Mouse (Mus musculus): ENCODE measurements around the gene Btg1. TPM values are rescaled to one million over a fixed set of nuclear protein-coding genes. Genes with fewer than 3 reads are reported as not detected.

Btg1 gene
- polyA plus RNA-seq, 1 experiment from 2014 or later = 36.6 TPM

GRCm38 (mm10) chr10:96624406-96624805 lies 7.6 kb downstream of the Btg1 start:
- no peaks in the 10 kb centered on the region for H3K27me3 ChIP-seq (ENCODE audit: control insufficient read depth, insufficient read depth, low read length)
- H3K27ac ChIP-seq (ENCODE audit: low read depth, low read length) = no peak overlapping the region
- peaks cover 21% of the 10 kb centered on the region for H3K4me1 ChIP-seq (ENCODE audit: control insufficient read depth, insufficient read depth, low read length)
- peaks cover 3% of the 10 kb centered on the region; the same call in 1 of the 2 replicates for H3K36me3 ChIP-seq (ENCODE audit: control insufficient read depth, insufficient read depth, low read length)
- WGBS (ENCODE audit: insufficient replicate concordance) = 88% methylated on average over 2 of the region's 2 CpGs
- H3K9ac ChIP-seq (ENCODE audit: low read depth, low read length) = no peak overlapping the region
- ATAC-seq (replicated peaks; ENCODE audit: insufficient number of reproducible peaks, low FRiP score, low TSS enrichment) = no peak
- no peak overlapping the region for H3K4me2 ChIP-seq
- H3K4me3 ChIP-seq (ENCODE audit: low read depth, low read length) = no peak overlapping the region
- no peaks in the 10 kb centered on the region for H3K9me3 ChIP-seq (replicated peaks; ENCODE audit: control insufficient read depth, low read length)

DNA sequence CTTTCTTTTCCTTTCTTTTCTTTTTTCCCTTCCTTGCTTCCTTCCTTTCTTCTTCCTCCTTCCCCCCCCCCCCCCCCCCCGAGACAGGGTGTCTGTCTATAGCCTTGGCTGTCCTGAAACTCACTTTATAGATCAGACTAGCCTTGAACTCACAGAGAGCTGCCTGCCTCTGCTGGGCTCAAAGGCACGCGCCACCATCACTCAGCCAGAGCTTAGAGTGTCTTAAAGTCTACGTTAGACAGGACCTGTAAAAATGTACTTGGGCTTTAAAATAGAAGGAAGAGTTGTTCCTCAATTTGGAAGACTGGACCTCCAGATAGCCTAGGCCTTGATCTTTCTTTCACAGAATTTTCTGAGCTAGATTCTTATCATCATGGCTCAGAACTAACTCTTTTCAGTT lies 8.3 kb downstream of the Btg1 start:
- H3K4me1 ChIP-seq (ENCODE audit: control insufficient read depth, insufficient read depth, low read length) = peaks cover 17% of the 10 kb centered on the region

DNA sequence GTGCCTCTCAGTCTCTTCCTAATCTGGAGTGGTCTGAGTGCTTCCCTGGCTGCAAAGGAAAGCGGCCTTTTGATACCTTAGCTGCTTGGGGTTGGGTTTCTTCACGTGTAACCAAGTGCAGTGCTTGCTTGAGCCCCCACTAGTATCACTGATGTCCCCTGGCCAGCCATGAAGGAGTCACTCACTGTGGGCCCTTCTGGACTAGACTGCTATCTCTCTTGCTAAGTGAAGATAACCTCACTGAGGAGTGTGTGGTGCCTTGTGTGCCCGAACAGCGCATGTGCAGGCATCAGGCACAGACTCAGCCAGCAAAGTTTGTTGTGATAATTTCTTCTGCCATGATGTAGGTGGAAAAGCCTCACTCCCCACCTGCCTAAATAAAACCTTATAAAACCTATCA lies 8.9 kb downstream of the Btg1 start:
- Histone ChIP-seq H3K4me1 (ENCODE audit: control insufficient read depth, insufficient read depth, low read length) (peaks cover 17% of the 10 kb centered on the region), H3K27ac (ENCODE audit: low read depth, low read length) (peak overlapping the region; percentile 35; the same call in 1 of the 2 replicates), H3K27me3 (ENCODE audit: control insufficient read depth, insufficient read depth, low read length) (no peaks in the 10 kb centered on the region), H3K36me3 (ENCODE audit: control insufficient read depth, insufficient read depth, low read length) (peaks cover 3% of the 10 kb centered on the region; the same call in 1 of the 2 replicates), H3K4me3 (ENCODE audit: low read depth, low read length) (no peak overlapping the region), H3K9me3 (replicated peaks; ENCODE audit: control insufficient read depth, low read length) (no peaks in the 10 kb centered on the region), H3K9ac (ENCODE audit: low read depth, low read length) (no peak overlapping the region), H3K4me2 (peak overlapping the region; percentile 29)
- peak; percentile 72 for ATAC-seq (replicated peaks; ENCODE audit: insufficient number of reproducible peaks, low FRiP score, low TSS enrichment)
- WGBS (ENCODE audit: insufficient replicate concordance) = 29% methylated on average over 4 of the region's 4 CpGs

More for the DNA sequence above, 8.3 kb downstream of the Btg1 start:
- Histone ChIP-seq H3K36me3 (ENCODE audit: control insufficient read depth, insufficient read depth, low read length) (peaks cover 3% of the 10 kb centered on the region; the same call in 1 of the 2 replicates), H3K4me3 (ENCODE audit: low read depth, low read length) (no peak overlapping the region), H3K27me3 (ENCODE audit: control insufficient read depth, insufficient read depth, low read length) (no peaks in the 10 kb centered on the region), H3K4me2 (no peak overlapping the region; the same call in 1 of the 2 replicates), H3K9me3 (replicated peaks; ENCODE audit: control insufficient read depth, low read length) (no peaks in the 10 kb centered on the region), H3K27ac (ENCODE audit: low read depth, low read length) (no peak overlapping the region), H3K9ac (ENCODE audit: low read depth, low read length) (no peak overlapping the region)
- WGBS (ENCODE audit: insufficient replicate concordance) = 91% methylated on average over 4 of the region's 4 CpGs
- ATAC-seq (replicated peaks; ENCODE audit: insufficient number of reproducible peaks, low FRiP score, low TSS enrichment) = no peak

DNA sequence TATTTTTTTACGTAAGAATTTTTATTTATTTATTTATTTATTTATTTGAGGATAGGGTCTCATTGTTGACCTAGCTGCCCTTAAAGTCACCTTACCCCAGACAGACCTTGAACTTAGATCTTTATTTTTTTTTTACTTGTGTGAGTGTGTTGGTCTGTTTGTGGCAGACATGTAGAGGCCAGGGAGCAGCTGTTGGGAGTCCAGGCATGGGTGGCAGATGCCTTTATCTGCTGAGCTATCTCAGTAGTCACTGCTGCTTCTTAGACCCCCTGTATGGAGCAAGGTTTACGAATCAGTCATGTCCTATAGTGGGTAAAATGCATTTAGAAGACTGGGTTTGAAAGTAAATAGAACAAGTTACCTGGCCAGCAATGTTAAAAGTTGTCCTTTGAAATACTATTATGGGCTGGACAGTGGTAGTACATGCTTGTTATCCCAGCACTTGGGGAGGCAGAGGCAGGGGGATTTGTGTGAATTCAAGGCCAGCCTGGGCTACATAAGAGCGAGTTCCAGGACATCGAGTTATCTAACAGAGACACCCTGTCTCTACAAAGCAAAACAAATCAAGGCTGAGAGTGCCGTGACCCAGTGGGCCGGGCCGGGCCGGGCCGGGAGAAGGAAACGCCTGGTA lies 9.4 kb downstream of the Btg1 start:
- 79% methylated on average over 10 of the region's 10 CpGs for WGBS (ENCODE audit: insufficient replicate concordance)
- no peak overlapping the region for H3K27ac ChIP-seq (ENCODE audit: low read depth, low read length)
- no peak overlapping the region for H3K9ac ChIP-seq (ENCODE audit: low read depth, low read length)
- H3K36me3 ChIP-seq (ENCODE audit: control insufficient read depth, insufficient read depth, low read length) = peaks cover 3% of the 10 kb centered on the region; the same call in 1 of the 2 replicates
- peaks cover 20% of the 10 kb centered on the region for H3K4me1 ChIP-seq (ENCODE audit: control insufficient read depth, insufficient read depth, low read length)
- ATAC-seq (replicated peaks; ENCODE audit: insufficient number of reproducible peaks, low FRiP score, low TSS enrichment) = no peak
- no peak overlapping the region for H3K4me3 ChIP-seq (ENCODE audit: low read depth, low read length)
- no peaks in the 10 kb centered on the region for H3K9me3 ChIP-seq (replicated peaks; ENCODE audit: control insufficient read depth, low read length)
- no peaks in the 10 kb centered on the region for H3K27me3 ChIP-seq (ENCODE audit: control insufficient read depth, insufficient read depth, low read length)
- H3K4me2 ChIP-seq = no peak overlapping the region

GRCm38 (mm10) chr10:96627332-96627731 lies 10.5 kb downstream of the Btg1 start:
- Histone ChIP-seq H3K4me2 (no peak overlapping the region), H3K4me3 (ENCODE audit: low read depth, low read length) (no peak overlapping the region), H3K4me1 (ENCODE audit: control insufficient read depth, insufficient read depth, low read length) (peaks cover 17% of the 10 kb centered on the region), H3K27ac (ENCODE audit: low read depth, low read length) (no peak overlapping the region), H3K9ac (ENCODE audit: low read depth, low read length) (no peak overlapping the region), H3K36me3 (ENCODE audit: control insufficient read depth, insufficient read depth, low read length) (no peaks in the 10 kb centered on the region), H3K9me3 (replicated peaks; ENCODE audit: control insufficient read depth, low read length) (no peaks in the 10 kb centered on the region), H3K27me3 (ENCODE audit: control insufficient read depth, insufficient read depth, low read length) (no peaks in the 10 kb centered on the region)
- no peak for ATAC-seq (replicated peaks; ENCODE audit: insufficient number of reproducible peaks, low FRiP score, low TSS enrichment)
- WGBS (ENCODE audit: insufficient replicate concordance) = 95% methylated on average over 10 of the region's 10 CpGs

DNA sequence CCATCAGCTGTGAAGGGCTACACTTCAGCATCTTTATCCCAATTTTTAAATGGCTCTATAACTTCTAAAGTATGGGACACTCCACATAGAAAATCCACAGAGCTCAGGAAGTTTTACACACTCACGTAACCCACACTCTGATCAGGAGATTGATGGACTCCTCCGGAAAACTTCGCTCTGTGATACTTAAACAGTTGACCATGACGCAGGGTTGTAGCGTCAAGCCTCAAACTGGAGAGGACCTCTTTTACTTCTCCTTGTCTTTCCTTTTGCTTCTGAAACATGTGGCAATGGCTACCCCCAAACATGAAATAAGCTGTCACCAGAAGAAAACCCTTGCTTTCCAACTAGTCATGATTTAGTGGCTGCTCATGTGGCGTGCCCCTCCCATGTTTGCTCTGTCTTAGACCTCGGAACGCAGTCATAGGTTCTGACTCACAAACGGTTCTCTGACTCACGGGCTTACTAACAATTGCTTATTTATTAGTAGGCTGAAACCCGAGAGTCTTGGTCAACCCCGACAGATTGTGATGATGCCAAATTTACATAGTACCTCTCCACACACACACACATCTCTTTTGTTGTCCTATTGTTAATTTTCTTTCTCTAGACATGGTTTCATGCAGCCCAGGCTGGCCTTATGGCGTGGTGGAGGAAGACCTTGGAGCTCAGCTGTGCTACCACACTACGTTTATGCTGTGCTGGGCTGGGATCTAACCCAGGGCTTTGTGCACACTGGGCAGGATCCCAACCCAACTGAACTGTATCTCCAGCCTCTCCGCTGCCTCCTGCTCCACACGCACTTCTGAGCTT lies 11.5 kb downstream of the Btg1 start:
- H3K4me1 ChIP-seq (ENCODE audit: control insufficient read depth, insufficient read depth, low read length) = peaks cover 17% of the 10 kb centered on the region
- H3K4me2 ChIP-seq = no peak overlapping the region
- 93% methylated on average over 16 of the region's 16 CpGs for WGBS (ENCODE audit: insufficient replicate concordance)

GRCm38 (mm10) chr10:96628913-96629199 lies 12.1 kb downstream of the Btg1 start:
- ATAC-seq (replicated peaks; ENCODE audit: insufficient number of reproducible peaks, low FRiP score, low TSS enrichment) = no peak
- WGBS (ENCODE audit: insufficient replicate concordance) = 85% methylated on average over 7 of the region's 7 CpGs
- H3K4me2 ChIP-seq = no peak overlapping the region
- H3K9ac ChIP-seq (ENCODE audit: low read depth, low read length) = no peak overlapping the region
- H3K9me3 ChIP-seq (replicated peaks; ENCODE audit: control insufficient read depth, low read length) = no peaks in the 10 kb centered on the region
- H3K4me3 ChIP-seq (ENCODE audit: low read depth, low read length) = no peak overlapping the region
- H3K4me1 ChIP-seq (ENCODE audit: control insufficient read depth, insufficient read depth, low read length) = peaks cover 17% of the 10 kb centered on the region
- no peaks in the 10 kb centered on the region for H3K36me3 ChIP-seq (ENCODE audit: control insufficient read depth, insufficient read depth, low read length)
- no peaks in the 10 kb centered on the region for H3K27me3 ChIP-seq (ENCODE audit: control insufficient read depth, insufficient read depth, low read length)
- H3K27ac ChIP-seq (ENCODE audit: low read depth, low read length) = no peak overlapping the region

More for the DNA sequence above, 11.5 kb downstream of the Btg1 start:
- Histone ChIP-seq H3K36me3 (ENCODE audit: control insufficient read depth, insufficient read depth, low read length) (no peaks in the 10 kb centered on the region), H3K27me3 (ENCODE audit: control insufficient read depth, insufficient read depth, low read length) (no peaks in the 10 kb centered on the region), H3K9ac (ENCODE audit: low read depth, low read length) (no peak overlapping the region), H3K27ac (ENCODE audit: low read depth, low read length) (no peak overlapping the region), H3K9me3 (replicated peaks; ENCODE audit: control insufficient read depth, low read length) (no peaks in the 10 kb centered on the region), H3K4me3 (ENCODE audit: low read depth, low read length) (no peak overlapping the region)
- ATAC-seq (replicated peaks; ENCODE audit: insufficient number of reproducible peaks, low FRiP score, low TSS enrichment) = no peak

DNA sequence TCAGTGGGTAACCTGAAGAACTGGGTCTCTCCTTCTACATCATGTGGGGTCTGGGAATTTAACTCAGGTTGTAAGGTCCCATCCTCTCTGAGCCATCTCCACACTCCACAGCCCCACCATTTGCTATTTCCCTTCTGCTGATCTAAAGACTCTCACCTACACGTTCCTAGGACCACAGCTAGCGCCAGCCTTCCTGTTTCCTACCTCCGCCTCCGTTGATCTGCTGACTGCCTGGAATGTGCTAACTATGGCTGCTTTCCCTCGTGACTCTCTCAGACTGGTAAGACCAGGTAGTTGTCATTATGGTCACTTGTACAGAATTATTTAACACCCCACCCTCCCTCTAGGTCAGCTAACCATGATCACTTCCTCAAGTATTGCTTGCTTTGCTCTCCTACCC lies 13.3 kb downstream of the Btg1 start:
- no peak overlapping the region for H3K4me2 ChIP-seq
- WGBS (ENCODE audit: insufficient replicate concordance) = 58% methylated on average over 5 of the region's 5 CpGs
- H3K4me1 ChIP-seq (ENCODE audit: control insufficient read depth, insufficient read depth, low read length) = peaks cover 17% of the 10 kb centered on the region
- H3K36me3 ChIP-seq (ENCODE audit: control insufficient read depth, insufficient read depth, low read length) = no peaks in the 10 kb centered on the region
- H3K9me3 ChIP-seq (replicated peaks; ENCODE audit: control insufficient read depth, low read length) = no peaks in the 10 kb centered on the region
- H3K27me3 ChIP-seq (ENCODE audit: control insufficient read depth, insufficient read depth, low read length) = no peaks in the 10 kb centered on the region
- no peak for ATAC-seq (replicated peaks; ENCODE audit: insufficient number of reproducible peaks, low FRiP score, low TSS enrichment)
- H3K27ac ChIP-seq (ENCODE audit: low read depth, low read length) = no peak overlapping the region
- no peak overlapping the region for H3K4me3 ChIP-seq (ENCODE audit: low read depth, low read length)
- H3K9ac ChIP-seq (ENCODE audit: low read depth, low read length) = no peak overlapping the region

Data from heart, embryonic 11.5 days (tissue).